Mouse (Mus musculus) gastrocnemius, postnatal 10 days (tissue): Measurements from ENCODE around the gene Gm21190. TPM values are rescaled to one million over a fixed set of nuclear protein-coding genes. Genes with fewer than 3 reads are reported as not detected.
"Not testable (repeated sequence)": the region's sequence is repeated elsewhere in the genome, so short reads cannot be mapped to it uniquely, and the experiment has no call there.

Experiments used
- DNase-seq: peaks from one replicate; pipeline ENCODE4 v3.0.0; 2021; ENCODE audit warnings: mixed read lengths
- long read RNA-seq, 2 experiments: library from polyadenylated mRNA; stranded (forward); transcript quantifications; one replicate each; pipeline ENCODE4 v2.0.0; 2021
- total RNA-seq, 2 experiments: library from RNA; stranded (reverse); gene quantifications; 2 replicates each; pipeline ENCODE4 v1.2.3; 2021

The Gm21190 gene
- not detected for total RNA-seq
- long read RNA-seq, experiment 1: 0 reads
- long read RNA-seq, experiment 2: 0 reads

DNA sequence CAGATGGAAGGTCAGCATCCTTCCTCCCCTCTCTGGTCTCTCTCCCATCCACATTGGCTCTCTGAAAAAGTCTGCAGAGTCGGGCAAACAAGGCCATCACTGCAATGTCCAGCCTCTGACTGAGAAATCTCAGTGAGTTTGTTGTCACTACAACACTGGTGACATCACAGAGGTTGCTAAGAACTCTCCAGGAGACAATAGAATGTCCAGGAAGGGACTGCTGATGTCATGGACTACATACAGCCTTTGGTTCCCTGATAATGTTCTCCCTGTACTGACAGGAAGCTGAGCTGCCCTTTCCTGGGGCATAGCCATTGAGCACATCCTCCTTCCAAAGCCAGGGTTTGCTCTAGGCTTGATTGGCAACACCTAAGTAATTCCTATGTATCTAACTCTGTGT lies at the start of gene Gm21190:
Gene Gm21190 (minus strand): TSS at position 101 of the 400 bp plus-strand sequence.
- not testable (repeated sequence) for DNase-seq

DNA sequence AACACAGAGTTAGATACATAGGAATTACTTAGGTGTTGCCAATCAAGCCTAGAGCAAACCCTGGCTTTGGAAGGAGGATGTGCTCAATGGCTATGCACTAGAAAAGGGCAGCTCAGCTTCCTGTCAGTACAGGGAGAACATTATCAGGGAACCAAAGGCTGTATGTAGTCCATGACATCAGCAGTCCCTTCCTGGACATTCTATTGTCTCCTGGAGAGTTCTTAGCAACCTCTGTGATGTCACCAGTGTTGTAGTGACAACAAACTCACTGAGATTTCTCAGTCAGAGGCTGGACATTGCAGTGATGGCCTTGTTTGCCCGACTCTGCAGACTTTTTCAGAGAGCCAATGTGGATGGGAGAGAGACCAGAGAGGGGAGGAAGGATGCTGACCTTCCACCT lies 48.0 kb upstream of the Gm21190 start, which contains the start of gene Gm21083:
Gene Gm21083 (plus strand): TSS at position 301 of the 400 bp plus-strand sequence.
- not testable (repeated sequence) for DNase-seq

- not testable (repeated sequence) for DNase-seq
Measured at GRCm38 (mm10) chr5:15573735-15574134, 44.7 kb upstream of the Gm21190 start.

GRCm38 (mm10) chr5:15561425-15562264 lies 32.6 kb upstream of the Gm21190 start:
- DNase-seq: not testable (repeated sequence)

- DNase-seq: not testable (repeated sequence)
Measured at GRCm38 (mm10) chr5:15558654-15559053, 29.6 kb upstream of the Gm21190 start.

- DNase-seq: not testable (repeated sequence)
Measured at GRCm38 (mm10) chr5:15549606-15550005, 20.6 kb upstream of the Gm21190 start.

DNA sequence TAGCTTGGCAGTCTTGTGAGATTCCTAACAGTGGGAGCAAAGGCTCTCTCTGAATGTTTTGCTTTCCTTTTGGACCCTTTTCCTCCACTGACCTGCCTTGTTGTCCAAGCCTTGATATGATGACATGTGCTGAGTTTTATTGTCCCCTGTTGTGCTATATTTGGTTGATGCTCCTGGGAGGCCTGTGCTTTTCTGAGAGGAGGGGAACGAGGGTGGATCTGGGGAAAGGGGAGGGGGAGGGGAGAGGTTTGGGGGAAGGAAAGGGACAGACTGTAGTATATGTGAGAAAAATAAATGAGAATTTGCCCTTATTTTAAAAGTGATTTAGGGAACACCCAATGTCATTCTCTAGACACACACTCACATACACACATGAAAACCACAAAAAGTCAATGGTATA lies 20.1 kb upstream of the Gm21190 start:
- not testable (repeated sequence) for DNase-seq

DNA sequence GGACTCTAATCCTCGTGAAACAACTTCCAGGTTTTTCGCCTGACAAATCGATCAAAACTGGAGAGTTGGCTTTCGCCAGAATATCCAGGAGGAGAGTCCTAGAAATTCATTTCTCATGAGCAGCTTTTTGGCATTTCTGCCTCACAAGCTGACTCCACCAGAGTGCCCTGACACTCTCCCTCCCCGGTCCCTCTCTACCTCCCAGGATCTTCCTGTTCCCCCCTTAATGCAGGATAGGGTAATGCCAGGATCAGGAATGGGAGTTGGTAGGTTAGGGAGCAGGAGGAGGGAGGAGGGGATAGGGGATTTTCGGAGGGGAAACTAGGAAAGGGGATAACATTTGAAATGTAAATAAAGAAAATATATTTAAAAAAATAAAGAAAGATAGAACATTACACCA lies 19.6 kb upstream of the Gm21190 start:
- not testable (repeated sequence) for DNase-seq

DNA sequence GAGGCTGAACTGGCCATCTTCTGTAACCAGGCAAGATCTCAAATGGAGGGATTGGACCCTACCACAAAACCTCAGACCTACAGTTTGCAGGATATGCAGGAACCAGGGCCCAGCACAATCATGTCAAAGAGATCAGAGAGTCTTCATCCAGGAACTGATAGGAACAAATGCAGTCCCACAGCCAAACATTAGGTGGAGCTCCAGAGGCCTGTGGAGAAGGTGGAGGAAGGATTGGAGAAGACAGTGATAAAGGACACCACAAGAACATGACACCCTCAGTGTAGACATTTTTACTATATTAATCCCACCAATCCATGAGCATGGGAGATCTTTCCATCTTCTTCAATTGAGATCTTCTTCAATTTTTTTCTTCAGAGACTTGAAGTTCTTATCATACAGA lies 6.6 kb downstream of the Gm21190 start:
- peak; percentile 17 for DNase-seq

GRCm38 (mm10) chr5:15522028-15522427 lies 7.0 kb downstream of the Gm21190 start:
- not testable (repeated sequence) for DNase-seq

DNA sequence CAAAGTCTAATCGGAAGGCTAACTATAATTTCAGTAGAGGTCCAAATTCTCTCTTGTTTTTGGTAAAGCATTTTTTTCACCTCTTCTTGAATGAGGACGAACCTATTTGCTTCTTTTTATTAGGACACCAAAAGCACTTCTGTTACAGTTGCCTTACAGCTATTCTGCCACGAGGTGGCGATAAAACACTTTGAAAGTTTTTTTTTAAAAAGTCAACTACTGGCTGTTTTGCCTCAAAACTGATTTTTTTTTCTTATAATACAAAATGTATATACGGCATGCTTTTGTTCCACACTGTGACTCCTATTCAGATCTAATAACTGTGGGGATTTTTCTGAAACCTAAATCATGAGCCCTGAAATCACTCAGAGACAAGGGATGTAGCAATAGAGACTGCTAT lies 8.6 kb downstream of the Gm21190 start:
- DNase-seq: not testable (repeated sequence)

- not testable (repeated sequence) for DNase-seq
Measured at GRCm38 (mm10) chr5:15517150-15517549, 11.9 kb downstream of the Gm21190 start.

GRCm38 (mm10) chr5:15512236-15512635 lies 16.8 kb downstream of the Gm21190 start:
- DNase-seq: not testable (repeated sequence)

- not testable (repeated sequence) for DNase-seq
Measured at GRCm38 (mm10) chr5:15509911-15510310, 19.1 kb downstream of the Gm21190 start.

GRCm38 (mm10) chr5:15508460-15509451 lies 20.3 kb downstream of the Gm21190 start:
- DNase-seq: not testable (repeated sequence)

DNA sequence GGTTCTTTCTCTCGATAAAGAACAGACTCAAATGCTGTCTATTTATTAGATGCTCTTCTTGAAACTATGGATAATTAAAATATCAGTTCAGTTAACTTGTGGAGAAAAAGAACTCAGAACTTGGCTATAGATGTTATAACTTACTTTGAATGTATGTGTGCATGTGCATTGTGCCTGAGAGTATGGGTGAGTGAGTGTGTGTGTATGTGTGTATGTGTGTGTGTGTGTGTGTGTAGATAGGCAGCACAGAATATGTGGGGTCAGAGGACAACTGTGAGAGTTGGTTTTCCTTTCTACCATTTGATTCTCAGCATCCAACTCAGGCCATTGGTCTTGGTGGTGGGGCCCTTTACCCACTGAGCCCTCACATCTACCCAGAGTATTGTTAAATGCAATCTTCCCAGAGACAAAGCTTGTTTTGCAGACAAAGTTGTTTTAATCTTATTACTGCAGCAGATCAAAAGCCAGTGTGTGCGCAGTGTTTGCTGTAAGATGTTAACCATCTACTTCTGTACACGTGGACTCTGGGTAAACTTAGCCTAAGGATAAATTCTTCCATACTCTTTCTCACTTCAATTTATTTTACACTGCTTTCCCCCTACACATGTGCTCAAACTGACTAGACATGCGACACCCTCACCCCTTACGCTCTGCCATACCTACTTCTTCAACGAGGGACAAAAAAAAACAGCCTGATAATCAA lies 21.1 kb downstream of the Gm21190 start:
- not testable (repeated sequence) for DNase-seq

GRCm38 (mm10) chr5:15507309-15507619 lies 21.8 kb downstream of the Gm21190 start:
- no peak for DNase-seq

GRCm38 (mm10) chr5:15506575-15507308 lies 22.3 kb downstream of the Gm21190 start:
- peak; percentile 41 for DNase-seq

- DNase-seq: peak; percentile 50
Measured at GRCm38 (mm10) chr5:15498774-15499400, 30.1 kb downstream of the Gm21190 start.

DNA sequence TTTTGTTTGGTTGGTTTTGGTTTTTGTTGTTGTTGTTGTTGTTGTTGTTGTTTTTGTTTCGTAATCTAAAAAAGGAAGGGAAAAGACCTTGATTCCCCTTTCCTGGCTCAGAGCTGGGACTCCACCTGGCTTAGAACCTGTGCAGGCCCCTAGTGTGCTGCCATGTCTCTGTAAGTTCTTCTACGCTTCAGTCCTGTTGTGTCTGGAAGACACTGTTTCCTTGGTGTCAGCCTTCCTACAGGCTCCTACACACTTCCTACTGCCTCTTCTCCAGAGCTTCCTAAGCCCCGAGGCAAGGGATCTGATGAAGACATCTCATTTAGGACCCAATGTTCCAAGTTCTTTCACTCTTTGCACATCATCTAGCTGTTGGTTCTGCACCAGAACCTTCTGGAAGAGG lies 30.7 kb downstream of the Gm21190 start:
- DNase-seq: not testable (repeated sequence)

GRCm38 (mm10) chr5:15490934-15491333 lies 38.1 kb downstream of the Gm21190 start:
- DNase-seq: not testable (repeated sequence)
